15 mouse cellular contexts compared by ENCODE assay signal in genomic region chr3:135411824-135412223, GRCm38 (mm10). TPM values are rescaled to one million over a fixed set of nuclear protein-coding genes. Genes with fewer than 3 reads are reported as not detected.
DNase-seq lines count a peak whose midpoint lies in the region; ATAC-seq and TF ChIP-seq lines count a peak whose summit lies in the region.
"Had no signal": no experiment of that assay in that cellular context is flagged by ENCODE, and none has a peak within 500 bp of the region (broad histone marks: within the 10 kb centered on the region; RNA-seq: fewer than 3 reads in every experiment).

No protein-coding gene starts in this region.

- 0 out of 2 replicates have a peak, but pooled peaks cover 3% of the 10 kb centered on the region for H3K36me3 ChIP-seq in hindbrain, embryonic 11.5 days (ENCODE audit: control insufficient read depth, insufficient read depth, low read length)
- no peaks in the 10 kb centered on the region for H3K36me3 ChIP-seq in hindbrain, postnatal 0 days (ENCODE audit: insufficient read depth, low read length)

- intact Hi-C loops in heart, postnatal 14 days (cut with DNase I) = no loop called here
- intact Hi-C loops in left cerebral cortex, postnatal 4 days (cut with DNase I) = no loop called here

- H3K27ac ChIP-seq in hindbrain, embryonic 11.5 days (ENCODE audit: low read depth, low read length) = peak overlapping the region; percentile 17; the same call in 1 of the 2 replicates
- no peak overlapping the region for H3K27ac ChIP-seq in hindbrain, postnatal 0 days
- H3K27ac ChIP-seq: forebrain, embryonic 13.5 days; kidney, postnatal 0 days; stomach, postnatal 0 days had no signal

- WGBS in hindbrain, embryonic 11.5 days = 39% methylated on average over 9 of the region's 9 CpGs
- 33% methylated on average over 9 of the region's 9 CpGs for WGBS in hindbrain, postnatal 0 days

- no peaks in the 10 kb centered on the region for H3K27me3 ChIP-seq in hindbrain, embryonic 11.5 days (ENCODE audit: control insufficient read depth, insufficient read depth, low read length)
- H3K27me3 ChIP-seq in hindbrain, postnatal 0 days (ENCODE audit: insufficient read depth, low read length) = no peaks in the 10 kb centered on the region
- H3K27me3 ChIP-seq: forebrain, embryonic 13.5 days had no signal

- H3K4me2 ChIP-seq in hindbrain, embryonic 11.5 days (replicated peaks; ENCODE audit: low read depth, low read length) = no peak overlapping the region
- no peak overlapping the region for H3K4me2 ChIP-seq in hindbrain, postnatal 0 days (ENCODE audit: low read depth, low read length)
- H3K4me2 ChIP-seq: forebrain, embryonic 13.5 days had no signal

- H3K9me3 ChIP-seq in hindbrain, embryonic 11.5 days (ENCODE audit: control insufficient read depth, low read length) = no peaks in the 10 kb centered on the region
- no peaks in the 10 kb centered on the region for H3K9me3 ChIP-seq in hindbrain, postnatal 0 days (ENCODE audit: low read length)
- H3K9me3 ChIP-seq: forebrain, embryonic 13.5 days had no signal

- ATAC-seq in hindbrain, embryonic 11.5 days (ENCODE audit: low FRiP score) = peak; percentile 73
- ATAC-seq in hindbrain, postnatal 0 days = no peak
- ATAC-seq: forebrain, embryonic 13.5 days; inflammation-experienced regulatory T-cells, adult 6 months had no signal

- no peak for TF ChIP-seq CTCF in hindbrain, postnatal 0 days (IDR thresholded peaks at IDR 0.05; ENCODE audit: low read depth)

- no peaks in the 10 kb centered on the region for H3K4me1 ChIP-seq in hindbrain, embryonic 11.5 days (replicated peaks; ENCODE audit: control insufficient read depth, insufficient read depth, low read length)
- no peaks in the 10 kb centered on the region for H3K4me1 ChIP-seq in hindbrain, postnatal 0 days (ENCODE audit: insufficient read depth, low read length)

- DNase-seq in hindbrain, embryonic 11.5 days (ENCODE audit: low spot score) = peak; percentile 32
- DNase-seq in hindbrain, postnatal 0 days (ENCODE audit: low spot score) = no peak
- DNase-seq in Muller cell, postnatal 12 days (ENCODE audit: inconsistent ontology term) = peak; percentile 3
- DNase-seq in heart, adult 8-10 months (ENCODE audit: low spot score) = peak; percentile 45
- DNase-seq in heart, postnatal 14 days = peak; percentile 41 to 66
- DNase-seq in thymus, postnatal 0 days (ENCODE audit: low spot score) = no peak
- no peak for DNase-seq in liver
- no peak for DNase-seq in left cerebral cortex, postnatal 4 days
- DNase-seq: adrenal gland, adult 2 months; cerebellum, adult 9-10 months; lung, postnatal 10 days had no signal

- H3K4me3 ChIP-seq in hindbrain, embryonic 11.5 days (ENCODE audit: low read depth, low read length) = no peak overlapping the region
- H3K4me3 ChIP-seq in hindbrain, postnatal 0 days (ENCODE audit: low read length) = no peak overlapping the region
- H3K4me3 ChIP-seq: forebrain, embryonic 13.5 days had no signal

- H3K9ac ChIP-seq in hindbrain, embryonic 11.5 days (ENCODE audit: low read depth, low read length) = no peak overlapping the region
- no peak overlapping the region; the same call in 1 of the 2 replicates for H3K9ac ChIP-seq in hindbrain, postnatal 0 days (replicated peaks; ENCODE audit: low read length)
- H3K9ac ChIP-seq: forebrain, embryonic 13.5 days had no signal

RNA-seq across cellular contexts. Expression of gene Cisd2, which starts 11.9 kb away (rescaled TPM):
- 80.6 and 92.3 TPM in 2 replicates for polyA plus RNA-seq in hindbrain, embryonic 11.5 days (2014; fragmentation: Nextera tagmentation; extraction: Ambion mirVana)
- 21.2 and 21.7 TPM in 2 replicates for total RNA-seq in hindbrain, postnatal 0 days (2014; rRNA removed)
- polyA plus RNA-seq in hindbrain, postnatal 0 days (2015; fragmentation: Nextera tagmentation; extraction: Ambion mirVana) = 46.2 and 46.4 TPM in 2 replicates
- total RNA-seq in heart, adult 8-10 months (2022) = 10 to 100 TPM; 45.0 to 53.5 (median 50.7) TPM
- 10 to 100 TPM; 43.0 to 45.7 TPM for total RNA-seq in heart, postnatal 14 days (2021)
- polyA plus RNA-seq in thymus, postnatal 0 days (2015; fragmentation: Nextera tagmentation; extraction: Ambion mirVana) = 53.5 and 64.7 TPM in 2 replicates
- total RNA-seq in left cerebral cortex, postnatal 4 days (2021) = 10 to 100 TPM; 31.8 to 33.4 TPM

RNA-seq across cellular contexts. Expression of gene Ube2d3, which starts 26.1 kb away (rescaled TPM):
- 662 and 666 TPM in 2 replicates for polyA plus RNA-seq in hindbrain, embryonic 11.5 days (2014; fragmentation: Nextera tagmentation; extraction: Ambion mirVana)
- total RNA-seq in hindbrain, postnatal 0 days (2014; rRNA removed) = 581 and 632 TPM in 2 replicates
- polyA plus RNA-seq in hindbrain, postnatal 0 days (2015; fragmentation: Nextera tagmentation; extraction: Ambion mirVana) = 321 and 336 TPM in 2 replicates
- total RNA-seq in heart, adult 8-10 months (2022) = 100 to 1,000 TPM; 333 to 393 (median 350) TPM
- 100 to 1,000 TPM; 292 to 344 TPM for total RNA-seq in heart, postnatal 14 days (2021)
- polyA plus RNA-seq in thymus, postnatal 0 days (2015; fragmentation: Nextera tagmentation; extraction: Ambion mirVana) = 616 and 646 TPM in 2 replicates
- 100 to 1,000 TPM; 250 to 270 TPM for total RNA-seq in left cerebral cortex, postnatal 4 days (2021)

Comparison
In these comparisons a context has a peak if more than half of its experiments do, and no peak if none do; other contexts are left out.
1. DNase-seq: peak in hindbrain, embryonic 11.5 days (single experiment), Muller cell, postnatal 12 days (single experiment), heart, adult 8-10 months (single experiment) and heart, postnatal 14 days (2 of 2); none in hindbrain, postnatal 0 days (single experiment), thymus, postnatal 0 days (single experiment), liver (single experiment) and left cerebral cortex, postnatal 4 days (single experiment).